Mouse (Mus musculus) liver, embryonic 13.5 days (tissue): ENCODE results near the gene Sirpa. TPM values are rescaled to one million over a fixed set of nuclear protein-coding genes. Genes with fewer than 3 reads are reported as not detected.

Source experiments
- ATAC-seq: fragments of 200-750 bp; cut with Nextera tagmentation; 2 replicates; pipeline ENCODE4 v1.8.0; 2017; ENCODE audit warnings: low read depth, mild to moderate bottlenecking, moderate number of reproducible peaks, moderate library complexity
- DNase-seq: peaks from one replicate; pipeline ENCODE4 v3.0.0; 2022
- H3K27ac ChIP-seq: fragments of 300-500 bp; sonication (generic); 2 replicates; pipeline ENCODE4 v1.5.1; 2015; ENCODE audit warnings: moderate library complexity, mild to moderate bottlenecking, inconsistent platforms
- H3K27me3 ChIP-seq: fragments of 300-500 bp; sonication (generic); 2 replicates; pipeline ENCODE4 v1.6.1; 2015; ENCODE audit warnings: mild to moderate bottlenecking, inconsistent platforms
- H3K36me3 ChIP-seq: fragments of 300-500 bp; sonication (generic); 2 replicates; pipeline ENCODE4 v1.6.1; 2015; ENCODE audit warnings: mild to moderate bottlenecking, inconsistent platforms
- H3K4me1 ChIP-seq: fragments of 300-500 bp; sonication (generic); replicated peaks from 2 replicates; pipeline ENCODE4 v1.6.1; 2015; ENCODE audit warnings: inconsistent platforms
- H3K4me2 ChIP-seq: fragments of 300-500 bp; sonication (generic); 2 replicates; pipeline ENCODE4 v1.6.1; 2015; ENCODE audit warnings: inconsistent platforms, mild to moderate bottlenecking, moderate library complexity
- H3K4me3 ChIP-seq: fragments of 300-500 bp; sonication (generic); replicated peaks from 2 replicates; pipeline ENCODE4 v1.5.1; 2015; ENCODE audit warnings: mild to moderate bottlenecking, inconsistent platforms
- H3K9ac ChIP-seq: fragments of 300-500 bp; sonication (generic); 2 replicates; pipeline ENCODE4 v1.6.1; 2015; ENCODE audit warnings: mild to moderate bottlenecking, inconsistent platforms
- H3K9me3 ChIP-seq: fragments of 300-500 bp; sonication (generic); replicated peaks from 2 replicates; pipeline ENCODE4 v1.6.1; 2016; ENCODE audit warnings: inconsistent platforms
- WGBS: fragments of 180-500 bp; shearing (Covaris S2); methylation state at CpG from one replicate; pipeline ENCODE4 v1.1.7; 2015; ENCODE audit not compliant: insufficient replicate concordance; 5-methylcytosine and 5-hydroxymethylcytosine counted together
- polyA plus RNA-seq: library from polyadenylated mRNA; unstranded; fragments of >200 nt; fragmentation: Nextera tagmentation; extraction: Ambion mirVana; gene quantifications from 2 replicates; pipeline ENCODE4 v1.2.1, GENCODE M21; 2015

Sirpa gene
- 18.1 and 20.4 TPM in 2 replicates for polyA plus RNA-seq

GRCm38 (mm10) chr2:129592459-129593140 lies at the start of gene Sirpa:
TSS of gene Sirpa (plus strand) at chr2:129592835.
- Histone ChIP-seq H3K9ac (peak within 1 kb of the TSS; percentile 70), H3K9me3 (no peaks in the 10 kb centered on the region), H3K27ac (peak within 1 kb of the TSS; percentile 80), H3K36me3 (no peaks in the 10 kb centered on the region), H3K4me1 (peaks cover 23% of the 10 kb centered on the region), H3K4me3 (peak within 1 kb of the TSS; percentile 63), H3K27me3 (peaks cover 34% of the 10 kb centered on the region), H3K4me2 (peak within 1 kb of the TSS; percentile 70)
- WGBS, result under 1% methylated on average over 39 of the region's 43 CpGs
- ATAC-seq (peak; percentile 72), DNase-seq (peak; percentile 38)

- DNase-seq (no peak), ATAC-seq (no peak)
- Histone ChIP-seq H3K27me3 (no peaks in the 10 kb centered on the region), H3K4me3 (no peak overlapping the region), H3K27ac (no peak overlapping the region), H3K36me3 (no peaks in the 10 kb centered on the region), H3K4me1 (no peaks in the 10 kb centered on the region), H3K9ac (no peak overlapping the region), H3K9me3 (no peaks in the 10 kb centered on the region), H3K4me2 (no peak overlapping the region)
- 50% methylated on average over 4 of the region's 4 CpGs for WGBS
Measured at GRCm38 (mm10) chr2:129544448-129544847, 48.2 kb upstream of the Sirpa start.

GRCm38 (mm10) chr2:129544919-129545318 lies 47.7 kb upstream of the Sirpa start:
- Histone ChIP-seq H3K27ac (no peak overlapping the region), H3K4me3 (no peak overlapping the region), H3K4me1 (no peaks in the 10 kb centered on the region), H3K9me3 (no peaks in the 10 kb centered on the region), H3K36me3 (no peaks in the 10 kb centered on the region), H3K9ac (no peak overlapping the region), H3K27me3 (no peaks in the 10 kb centered on the region), H3K4me2 (no peak overlapping the region)
- no peak for ATAC-seq
- 56% methylated on average over 3 of the region's 3 CpGs for WGBS
- no peak for DNase-seq

DNA sequence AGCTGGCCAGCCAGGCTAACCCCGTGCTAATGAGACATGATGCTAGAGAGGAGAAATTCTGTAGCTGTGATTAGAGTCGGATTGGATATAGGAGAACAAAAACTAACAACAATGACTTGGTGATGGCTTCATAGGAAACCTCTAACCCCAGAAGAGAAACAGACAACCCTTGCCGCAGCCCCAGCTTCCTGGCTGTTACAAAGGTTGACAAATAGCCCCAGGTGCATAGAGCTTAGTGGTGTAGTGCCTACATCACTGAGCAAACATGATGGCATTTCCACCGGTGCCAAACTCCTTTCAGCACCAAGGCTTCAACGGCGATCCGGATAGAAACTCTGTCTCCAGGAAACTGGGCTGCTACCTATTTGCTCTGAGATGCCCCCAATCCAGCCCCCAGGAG lies 47.0 kb upstream of the Sirpa start:
- Histone ChIP-seq H3K36me3 (no peaks in the 10 kb centered on the region), H3K4me3 (no peak overlapping the region), H3K27ac (no peak overlapping the region), H3K4me2 (no peak overlapping the region), H3K4me1 (no peaks in the 10 kb centered on the region), H3K9ac (no peak overlapping the region), H3K9me3 (no peaks in the 10 kb centered on the region), H3K27me3 (no peaks in the 10 kb centered on the region)
- 51% methylated on average over 7 of the region's 7 CpGs for WGBS
- DNase-seq (no peak), ATAC-seq (no peak)

DNA sequence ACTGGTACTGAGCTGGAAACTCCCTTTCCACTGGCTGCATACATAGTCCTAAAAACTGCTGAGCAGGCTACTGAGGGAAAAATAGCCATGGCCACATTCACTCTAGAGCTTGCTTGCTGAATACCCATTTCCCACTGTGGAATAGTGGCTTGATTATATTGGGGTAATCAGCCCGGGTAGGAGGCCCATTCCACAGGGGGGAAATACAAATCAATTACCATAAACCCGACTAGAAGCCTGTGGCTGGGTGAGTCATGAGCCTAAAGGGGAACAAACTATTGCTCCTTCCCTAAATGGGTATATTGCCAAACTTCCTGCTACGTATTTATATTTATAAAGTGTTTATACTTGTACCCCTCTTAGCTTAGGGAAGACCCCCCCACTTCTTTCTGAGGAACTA lies 45.9 kb upstream of the Sirpa start:
- no peak for ATAC-seq

DNA sequence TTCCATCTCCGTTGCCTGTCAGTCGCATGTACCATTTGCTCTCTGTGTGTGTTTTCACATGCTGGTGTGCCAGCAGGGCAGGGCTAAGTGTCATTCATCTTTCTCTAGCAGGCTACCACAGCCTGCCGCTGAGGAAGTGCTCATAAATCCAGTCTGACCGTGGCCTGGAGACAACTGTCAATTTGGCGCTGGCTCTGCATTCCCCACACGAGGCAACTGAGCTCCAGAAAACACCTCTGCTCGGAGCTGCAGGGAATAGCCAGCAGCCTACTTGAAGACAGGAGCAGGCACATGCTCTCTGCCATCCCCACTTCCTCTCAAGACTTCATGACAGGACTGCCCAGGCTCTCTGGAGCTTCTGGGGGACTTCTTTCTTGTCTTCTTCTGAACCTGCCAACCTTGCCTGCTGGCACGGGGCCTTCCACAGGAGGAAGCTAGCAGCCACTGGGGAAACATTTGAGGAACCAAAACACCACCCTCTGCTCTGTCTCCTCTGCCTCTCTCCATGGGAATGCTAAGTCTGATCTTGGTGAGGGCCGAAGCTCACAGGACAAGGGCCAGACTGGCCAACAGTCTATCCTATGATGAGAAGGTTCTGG lies 43.0 kb upstream of the Sirpa start:
- Histone ChIP-seq H3K4me3 (no peak overlapping the region), H3K4me2 (no peak overlapping the region), H3K27me3 (no peaks in the 10 kb centered on the region), H3K4me1 (no peaks in the 10 kb centered on the region), H3K27ac (no peak overlapping the region), H3K9ac (no peak overlapping the region), H3K36me3 (no peaks in the 10 kb centered on the region), H3K9me3 (no peaks in the 10 kb centered on the region)
- 32% methylated on average over 9 of the region's 9 CpGs for WGBS
- ATAC-seq (no peak), DNase-seq (no peak)

More for the DNA sequence above, 45.9 kb upstream of the Sirpa start:
- Histone ChIP-seq H3K4me1 (no peaks in the 10 kb centered on the region), H3K27me3 (no peaks in the 10 kb centered on the region), H3K4me2 (no peak overlapping the region), H3K9me3 (no peaks in the 10 kb centered on the region), H3K27ac (no peak overlapping the region), H3K9ac (no peak overlapping the region), H3K4me3 (no peak overlapping the region), H3K36me3 (no peaks in the 10 kb centered on the region)
- DNase-seq, result no peak
- WGBS, result 18% methylated on average over 3 of the region's 3 CpGs

DNA sequence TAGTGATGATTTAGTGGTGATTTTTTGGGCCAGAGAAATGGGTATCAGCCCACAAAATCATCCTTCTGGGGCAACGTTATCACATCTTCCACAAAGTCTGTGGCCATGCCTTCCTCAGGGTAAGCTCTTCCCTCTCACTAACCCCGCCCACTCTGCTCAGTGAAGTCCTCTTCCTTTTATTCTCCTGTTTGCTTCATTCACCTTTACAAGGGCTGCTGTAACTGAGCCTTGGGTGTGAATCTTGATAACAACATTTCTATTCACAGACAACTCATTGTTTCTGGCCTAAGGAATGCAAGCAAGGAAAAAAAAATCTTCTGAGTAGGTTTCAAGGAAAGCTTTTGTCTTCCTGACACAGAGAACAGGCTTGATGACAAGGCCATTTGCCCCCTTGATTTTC lies 41.9 kb upstream of the Sirpa start:
- Histone ChIP-seq H3K4me3 (no peak overlapping the region), H3K27me3 (no peaks in the 10 kb centered on the region), H3K9me3 (no peaks in the 10 kb centered on the region), H3K27ac (no peak overlapping the region), H3K9ac (no peak overlapping the region), H3K4me1 (no peaks in the 10 kb centered on the region), H3K4me2 (no peak overlapping the region), H3K36me3 (no peaks in the 10 kb centered on the region)
- ATAC-seq (no peak), DNase-seq (no peak)
- 28% methylated on average over 2 of the region's 2 CpGs for WGBS

DNA sequence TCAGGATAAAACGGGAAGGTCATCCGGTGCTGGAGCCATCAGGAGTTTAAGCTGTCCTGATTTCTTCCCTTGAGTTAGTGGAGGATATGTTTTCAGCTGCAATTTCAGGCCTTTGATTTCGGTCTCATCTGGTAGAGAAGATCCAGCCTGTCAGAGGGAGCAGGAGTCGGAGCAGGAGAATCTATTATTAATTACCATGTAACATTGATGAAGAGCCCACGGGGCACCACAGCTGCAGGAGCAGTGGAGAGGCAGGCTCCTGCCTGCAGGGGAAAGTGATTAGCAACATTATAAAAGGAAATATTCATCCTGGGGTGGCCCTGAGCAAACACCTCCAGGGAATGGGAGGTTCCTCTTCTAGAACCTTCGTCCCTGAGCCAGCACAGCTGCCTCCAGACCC lies 36.6 kb upstream of the Sirpa start:
- no peaks in the 10 kb centered on the region for H3K4me1 ChIP-seq
- no peak overlapping the region for H3K9ac ChIP-seq
- DNase-seq, result no peak
- ATAC-seq, result no peak
- H3K27me3 ChIP-seq, result no peaks in the 10 kb centered on the region
- no peaks in the 10 kb centered on the region for H3K9me3 ChIP-seq
- H3K4me2 ChIP-seq, result no peak overlapping the region
- no peak overlapping the region for H3K4me3 ChIP-seq
- 52% methylated on average over 6 of the region's 6 CpGs for WGBS
- H3K27ac ChIP-seq, result no peak overlapping the region
- H3K36me3 ChIP-seq, result no peaks in the 10 kb centered on the region

DNA sequence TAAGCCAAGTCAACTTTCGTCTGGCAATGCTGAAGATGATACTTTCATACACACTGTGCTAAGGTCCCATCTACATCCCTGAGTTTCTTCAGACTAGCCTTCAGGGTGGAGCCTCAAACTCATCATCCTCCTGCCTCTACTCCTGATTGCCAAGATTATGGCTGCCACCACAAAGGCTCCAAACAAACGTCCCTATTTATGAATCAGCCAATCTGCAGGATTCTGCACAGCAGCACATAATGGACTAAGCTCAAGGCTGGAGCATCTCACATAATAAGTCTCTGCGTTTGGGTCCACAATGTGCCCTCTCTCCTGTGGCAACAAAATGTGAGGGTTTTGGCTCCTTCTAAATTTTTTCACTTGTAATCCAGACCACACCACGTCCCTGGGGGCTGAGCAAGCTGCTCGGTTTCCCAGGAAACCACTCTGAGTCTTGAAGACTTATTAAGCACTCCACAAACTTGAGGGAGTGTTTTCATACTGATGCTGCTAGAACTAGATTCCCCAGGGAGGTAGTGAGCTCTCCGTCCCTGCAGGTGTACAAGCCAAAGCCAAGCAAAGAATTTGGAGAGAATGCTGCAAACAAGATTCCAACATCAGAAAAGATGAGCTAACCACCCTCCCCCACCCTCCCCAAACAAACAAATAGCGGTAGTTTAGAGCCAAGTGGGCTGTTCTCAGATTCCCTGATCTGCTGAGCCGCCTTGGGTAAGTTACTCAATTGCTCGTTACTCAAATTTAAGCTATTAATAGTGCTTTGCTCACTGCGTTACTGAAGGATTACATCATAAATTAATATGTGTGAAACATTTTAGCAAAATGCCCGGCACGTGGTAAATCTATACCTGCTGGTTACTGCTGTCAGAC lies 34.4 kb upstream of the Sirpa start:
- WGBS, result 48% methylated on average over 12 of the region's 12 CpGs
- Histone ChIP-seq H3K4me2 (no peak overlapping the region), H3K36me3 (no peaks in the 10 kb centered on the region), H3K27me3 (no peaks in the 10 kb centered on the region), H3K4me3 (no peak overlapping the region), H3K27ac (no peak overlapping the region), H3K9ac (no peak overlapping the region), H3K9me3 (no peaks in the 10 kb centered on the region), H3K4me1 (no peaks in the 10 kb centered on the region)
- DNase-seq, result no peak
- no peak for ATAC-seq

- no peak overlapping the region for H3K4me3 ChIP-seq
- ATAC-seq (no peak), DNase-seq (no peak)
- H3K4me1 ChIP-seq, result no peaks in the 10 kb centered on the region
- H3K36me3 ChIP-seq, result no peaks in the 10 kb centered on the region
- no peaks in the 10 kb centered on the region for H3K27me3 ChIP-seq
- H3K9me3 ChIP-seq, result no peaks in the 10 kb centered on the region
- no peak overlapping the region for H3K4me2 ChIP-seq
- WGBS, result 47% methylated on average over 3 of the region's 3 CpGs
- no peak overlapping the region for H3K9ac ChIP-seq
- no peak overlapping the region for H3K27ac ChIP-seq
Measured at GRCm38 (mm10) chr2:129558875-129559219, 33.8 kb upstream of the Sirpa start.

- DNase-seq (no peak), ATAC-seq (no peak)
- Histone ChIP-seq H3K27ac (no peak overlapping the region), H3K9ac (no peak overlapping the region), H3K4me1 (no peaks in the 10 kb centered on the region), H3K4me3 (no peak overlapping the region), H3K4me2 (no peak overlapping the region), H3K27me3 (no peaks in the 10 kb centered on the region), H3K36me3 (no peaks in the 10 kb centered on the region), H3K9me3 (no peaks in the 10 kb centered on the region)
- 59% methylated on average over 3 of the region's 3 CpGs for WGBS
Measured at GRCm38 (mm10) chr2:129561796-129562195, 30.8 kb upstream of the Sirpa start.
